Mouse (Mus musculus): ENCODE data around the gene Olfr536.

GRCm38 (mm10) chr7:140539746-140540145 lies 32.5 kb upstream of the Olfr536 start:
- no peak for TF ChIP-seq CTCF (conservative IDR thresholded peaks at IDR 0.05; ENCODE audit: low read length)
- TF ChIP-seq NANOG (IDR thresholded peaks at IDR 0.05; ENCODE audit: borderline replicate concordance, low read length) = no peak
- TF ChIP-seq POU5F1 (IDR thresholded peaks at IDR 0.05; ENCODE audit: borderline replicate concordance, low read length) = no peak

Measured in E14TG2a.4 (cell line).